Mouse (Mus musculus) CH12.LX (cell line): Measurements from ENCODE around the gene Hoxb8. TPM values are rescaled to one million over a fixed set of nuclear protein-coding genes. Genes with fewer than 3 reads are reported as not detected.

Experiments used
- DNase-seq: peaks from one replicate; pipeline ENCODE4 v3.0.0-alpha.2; 2013; ENCODE audit errors: extremely low read depth
- H3K27ac ChIP-seq: 2 replicates; pipeline ENCODE4 v1.5.1; 2012; ENCODE audit warnings: low read depth, mild to moderate bottlenecking, control low read depth, moderate library complexity; ENCODE audit not compliant: insufficient read depth
- H3K27me3 ChIP-seq: replicated peaks from 2 replicates; pipeline ENCODE3; 2012; ENCODE audit warnings: inconsistent platforms
- H3K36me3 ChIP-seq, 2 experiments: replicated peaks in 1 of 2; 2 replicates each; pipeline versions ENCODE3 to v1.6.1; 2012; ENCODE audit warnings: inconsistent platforms in 1 of 2, low read length in 1 of 2, mild to moderate bottlenecking in 1 of 2, mixed read lengths in 1 of 2, moderate library complexity in 1 of 2; ENCODE audit not compliant: control insufficient read depth in 1 of 2, insufficient read depth in 1 of 2
- H3K4me1 ChIP-seq, 2 experiments: 2 replicates each; pipeline ENCODE4 v1.6.1; 2012; ENCODE audit warnings: inconsistent platforms in 1 of 2, moderate library complexity in 1 of 2; ENCODE audit not compliant: insufficient read depth in 2 of 2, control insufficient read depth in 1 of 2
- H3K4me2 ChIP-seq: 2 replicates; pipeline ENCODE4 v1.6.1; 2012; ENCODE audit warnings: low read depth, mild to moderate bottlenecking, control low read depth; ENCODE audit not compliant: poor library complexity, insufficient read depth, severe bottlenecking
- H3K4me3 ChIP-seq, 3 experiments: fragments of 150-350 bp in 1 of 3; sonication (generic) in 1 of 3; replicated peaks in 1 of 3; 2 replicates each; pipeline versions ENCODE3 to v1.5.1; 2011 to 2012; ENCODE audit warnings: low read depth in 2 of 3, low read length in 2 of 3, mild to moderate bottlenecking in 2 of 3, moderate library complexity in 2 of 3, control low read depth in 1 of 3, improper control_type of control experiment in 1 of 3, inconsistent platforms in 1 of 3, mixed read lengths in 1 of 3; ENCODE audit not compliant: poor library complexity in 1 of 3
- H3K79me2 ChIP-seq: replicated peaks from 2 replicates; pipeline ENCODE4 v1.6.1; 2012; ENCODE audit warnings: mild to moderate bottlenecking, moderate library complexity; ENCODE audit not compliant: control insufficient read depth, poor library complexity, insufficient read depth, severe bottlenecking; ENCODE audit errors: extremely low read depth
- H3K9ac ChIP-seq: 2 replicates; pipeline ENCODE4 v1.6.1; 2012; ENCODE audit warnings: low read depth, mild to moderate bottlenecking, control low read depth, moderate library complexity; ENCODE audit not compliant: insufficient read depth
- H3K9me3 ChIP-seq: replicated peaks from 2 replicates; pipeline ENCODE3; 2012; ENCODE audit warnings: low read length, inconsistent platforms, mixed read lengths
- BHLHE40 ChIP-seq: IDR thresholded peaks from 2 replicates; pipeline ENCODE4 v1.6.1; 2011; ENCODE audit warnings: mild to moderate bottlenecking, low read depth, low read length, improper control_type of control experiment
- CHD1 ChIP-seq: IDR thresholded peaks from 2 replicates; pipeline ENCODE4 v1.6.1; 2012; ENCODE audit warnings: low read depth, low read length, improper control_type of control experiment, inconsistent platforms
- E2F4 ChIP-seq: IDR thresholded peaks from 2 replicates; pipeline ENCODE4 v1.6.1; 2011; ENCODE audit warnings: low read depth, low read length, improper control_type of control experiment; ENCODE audit not compliant: insufficient replicate concordance
- EP300 ChIP-seq: IDR thresholded peaks from 2 replicates; pipeline ENCODE4 v1.6.1; 2011; ENCODE audit warnings: low read length, improper control_type of control experiment
- ETS1 ChIP-seq: conservative IDR thresholded peaks from 2 replicates; pipeline ENCODE4 v1.6.1; 2012; ENCODE audit warnings: low read depth, mild to moderate bottlenecking, inconsistent platforms, low read length, improper control_type of control experiment, moderate library complexity
- IRF4 ChIP-seq: IDR thresholded peaks from 2 replicates; pipeline ENCODE4 v1.6.1; 2014; ENCODE audit warnings: low read depth, mild to moderate bottlenecking, inconsistent platforms, low read length, improper control_type of control experiment
- JUN ChIP-seq: IDR thresholded peaks from 2 replicates; pipeline ENCODE4 v1.6.1; 2011; ENCODE audit warnings: low read depth, mild to moderate bottlenecking, low read length, improper control_type of control experiment, moderate library complexity; ENCODE audit not compliant: insufficient read depth
- JUND ChIP-seq: conservative IDR thresholded peaks from 2 replicates; pipeline ENCODE4 v1.6.1; 2011; ENCODE audit warnings: low read depth, low read length, improper control_type of control experiment
- MAFK ChIP-seq: IDR thresholded peaks from 2 replicates; pipeline ENCODE4 v1.6.1; 2011; ENCODE audit warnings: low read length, improper control_type of control experiment; ENCODE audit not compliant: insufficient replicate concordance
- MXI1 ChIP-seq: IDR thresholded peaks from 2 replicates; pipeline ENCODE4 v1.6.1; 2011; ENCODE audit warnings: mild to moderate bottlenecking, low read depth, low read length, improper control_type of control experiment
- MYC ChIP-seq: IDR thresholded peaks from 2 replicates; pipeline ENCODE4 v1.6.1; 2011; ENCODE audit warnings: low read depth, mild to moderate bottlenecking, improper control_type of control experiment, low read length
- PAX5 ChIP-seq: IDR thresholded peaks from 2 replicates; pipeline ENCODE4 v1.6.1; 2012; ENCODE audit warnings: low read length, inconsistent platforms, mixed read lengths
- POLR2A ChIP-seq: IDR thresholded peaks from 2 replicates; pipeline ENCODE4 v1.6.1; 2011; ENCODE audit warnings: low read depth, mild to moderate bottlenecking, improper control_type of control experiment, low read length
- POLR2AphosphoS2 ChIP-seq: IDR thresholded peaks from 2 replicates; pipeline ENCODE4 v1.6.1; 2011; ENCODE audit warnings: low read depth, low read length, improper control_type of control experiment
- RCOR1 ChIP-seq: conservative IDR thresholded peaks from 2 replicates; pipeline ENCODE4 v1.6.1; 2012; ENCODE audit warnings: low read depth, mild to moderate bottlenecking, inconsistent platforms, low read length, improper control_type of control experiment
- SIN3A ChIP-seq: IDR thresholded peaks from 2 replicates; pipeline ENCODE4 v1.6.1; 2012; ENCODE audit warnings: low read length, improper control_type of control experiment, inconsistent platforms
- TCF12 ChIP-seq: IDR thresholded peaks from 2 replicates; pipeline ENCODE4 v1.6.1; 2014; ENCODE audit warnings: low read depth, mild to moderate bottlenecking, inconsistent platforms, low read length, improper control_type of control experiment
- USF1 ChIP-seq: IDR thresholded peaks from 2 replicates; pipeline ENCODE4 v1.6.1; 2014; ENCODE audit warnings: low read depth, mild to moderate bottlenecking, inconsistent platforms, low read length, improper control_type of control experiment
- ZKSCAN1 ChIP-seq: IDR thresholded peaks from 2 replicates; pipeline ENCODE4 v1.6.1; 2012; ENCODE audit warnings: low read depth, inconsistent platforms, low read length, improper control_type of control experiment, borderline replicate concordance
- ZMIZ1 ChIP-seq: IDR thresholded peaks from 2 replicates; pipeline ENCODE4 v1.6.1; 2012; ENCODE audit warnings: low read depth, mild to moderate bottlenecking, inconsistent platforms, low read length, improper control_type of control experiment
- ZNF384 ChIP-seq: IDR thresholded peaks from 2 replicates; pipeline ENCODE4 v1.6.1; 2012; ENCODE audit warnings: low read depth, low read length, improper control_type of control experiment, inconsistent platforms
- dilution Hi-C: fragments of 300-500 bp; cut with MboI; formaldehyde crosslinking; loops from 2 replicates; pipeline ENCODE4 v1.14.3; 2020; ENCODE audit warnings: low sequenced_read_pairs; ENCODE audit not compliant: extremely low pct_unique_long_range_greater_than_20kb, extremely low pct_ligation_motif_present
- in situ Hi-C: fragments of 300-500 bp; cut with MboI; formaldehyde crosslinking; loops from 3 replicates; pipeline ENCODE4 v1.14.3; 2019; ENCODE audit warnings: low sequenced_read_pairs, low pct_ligation_motif_present, low pct_unique_long_range_greater_than_20kb, mixed read lengths
- polyA plus RNA-seq: library from polyadenylated mRNA; unstranded; fragments of >175 nt; gene quantifications from 2 replicates; pipeline ENCODE4 v1.2.1, GENCODE M21; 2012; ENCODE audit warnings: low read depth; ENCODE audit not compliant: insufficient read length
- total RNA-seq, 2 experiments: library from RNA; depleted of rRNA; stranded (reverse); fragments of 300-350 nt in 1 of 2; fragments of >200 nt in 1 of 2; gene quantifications; 2 replicates each; pipeline ENCODE4 v1.2.3; 2012 to 2014

The Hoxb8 gene
- total and polyA plus RNA-seq, 3 experiments = not detected

DNA sequence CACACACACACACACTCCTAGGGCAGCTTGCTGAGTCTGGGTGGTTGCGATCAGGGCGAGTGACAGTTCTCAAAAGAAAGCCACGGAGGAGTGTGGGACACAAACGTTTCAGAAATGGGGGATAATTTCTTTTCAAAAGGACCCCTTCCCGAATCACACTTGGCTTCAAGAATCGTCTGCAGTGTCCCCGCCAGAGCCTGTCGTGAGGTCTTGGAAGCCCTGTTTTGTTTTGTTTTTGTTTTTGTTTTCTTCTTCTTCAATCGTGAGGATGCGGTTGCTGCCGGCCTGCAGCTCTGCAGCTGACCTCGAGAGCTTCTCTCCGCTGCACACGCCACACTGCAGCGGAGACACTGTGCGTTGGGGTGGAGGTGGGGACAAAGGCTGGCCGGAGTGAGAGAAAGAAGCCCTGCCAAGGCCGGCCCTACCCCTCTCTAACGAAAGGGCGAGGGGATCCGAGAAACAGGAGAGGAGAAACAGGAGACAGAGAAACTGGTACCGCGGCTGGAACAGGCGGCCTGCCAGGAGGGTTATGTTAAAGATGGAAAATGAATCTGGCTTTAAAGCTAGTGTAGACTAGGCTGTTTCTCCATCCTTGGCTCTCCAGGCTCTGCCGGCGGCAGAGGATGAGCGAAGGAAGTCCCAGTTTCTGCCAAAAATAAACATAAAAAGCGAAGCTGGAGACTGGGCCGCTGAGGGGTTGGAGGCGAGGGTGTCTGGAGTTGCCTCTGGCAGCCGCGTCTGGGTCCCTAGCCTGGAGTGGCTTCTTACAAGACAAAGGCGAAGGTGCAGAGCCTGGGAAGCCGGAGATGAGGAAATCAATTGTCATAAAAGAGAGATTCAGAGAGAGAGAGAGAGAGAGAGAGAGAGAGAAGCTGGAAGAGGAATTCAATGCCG is 4.3 kb upstream of the Hoxb8 start:
- DNase-seq = no peak
- in situ Hi-C loops (no loop called here), dilution Hi-C loops (no loop called here)
- Histone ChIP-seq H3K9ac (no peak overlapping the region), H3K9me3 (peaks cover under 1% of the 10 kb centered on the region), H3K27ac (no peak overlapping the region), H3K27me3 (peaks cover 95% of the 10 kb centered on the region), H3K4me3 (no peak overlapping the region), H3K36me3 (no peaks in the 10 kb centered on the region), H3K4me1 (no peaks in the 10 kb centered on the region), H3K4me2 (no peak overlapping the region), H3K79me2 (no peaks in the 10 kb centered on the region)
- no peak for TF ChIP-seq MAFK
- TF ChIP-seq CHD1 = no peak
- TF ChIP-seq ZKSCAN1 = no peak
- no peak for TF ChIP-seq E2F4
- TF ChIP-seq MYC = no peak
- TF ChIP-seq ZMIZ1 = no peak
- no peak for TF ChIP-seq IRF4
- TF ChIP-seq SIN3A = no peak
- TF ChIP-seq BHLHE40 = no peak
- no peak for TF ChIP-seq ETS1
- no peak for TF ChIP-seq ZNF384
- TF ChIP-seq TCF12 = no peak
- no peak for TF ChIP-seq EP300
- no peak for TF ChIP-seq POLR2AphosphoS2
- no peak for TF ChIP-seq POLR2A
- TF ChIP-seq USF1 = no peak
- no peak for TF ChIP-seq RCOR1
- no peak for TF ChIP-seq PAX5
- no peak for TF ChIP-seq JUND

DNA sequence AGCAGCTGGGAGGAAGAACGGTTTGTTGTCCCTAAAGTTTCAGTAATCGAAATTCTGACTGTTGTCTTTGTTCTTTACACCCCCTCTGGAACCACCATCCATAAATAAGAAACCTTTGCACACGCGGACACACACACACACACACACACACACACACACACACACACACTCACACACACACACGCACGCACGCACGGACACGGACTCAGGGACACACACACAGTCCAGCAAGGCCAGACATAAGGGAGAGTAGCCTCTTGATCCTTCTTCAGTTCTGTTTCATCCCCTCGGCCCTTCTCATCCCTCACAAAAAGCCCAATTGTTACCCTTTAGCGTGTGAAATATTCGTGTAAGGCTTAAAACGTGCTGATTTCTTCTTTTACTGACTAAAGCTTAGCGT is 3.4 kb upstream of the Hoxb8 start:
- dilution Hi-C loops (no loop called here), in situ Hi-C loops (no loop called here)
- Histone ChIP-seq H3K79me2 (no peaks in the 10 kb centered on the region), H3K27ac (no peak overlapping the region), H3K9me3 (peaks cover 2% of the 10 kb centered on the region), H3K27me3 (peaks cover 94% of the 10 kb centered on the region), H3K4me3 (no peak overlapping the region), H3K4me2 (no peak overlapping the region), H3K4me1 (peaks cover 0 to 3% of the 10 kb centered on the region in 2 experiments; a peak in 1 of 4 replicates), H3K36me3 (no peaks in the 10 kb centered on the region), H3K9ac (no peak overlapping the region)
- DNase-seq = no peak
- 0 out of 2 replicates have a peak, but pooled peaks have one; percentile 16 for TF ChIP-seq BHLHE40
- no peak for TF ChIP-seq MXI1
- no peak for TF ChIP-seq JUN
- TF ChIP-seq ZKSCAN1 = no peak
